Mouse (Mus musculus): ENCODE data around the gene Acvr1b. TPM values are rescaled to one million over a fixed set of nuclear protein-coding genes. Genes with fewer than 3 reads are reported as not detected.

Gene Acvr1b
- polyA plus RNA-seq, 1 experiment from 2014 or later = 10.5 TPM

DNA sequence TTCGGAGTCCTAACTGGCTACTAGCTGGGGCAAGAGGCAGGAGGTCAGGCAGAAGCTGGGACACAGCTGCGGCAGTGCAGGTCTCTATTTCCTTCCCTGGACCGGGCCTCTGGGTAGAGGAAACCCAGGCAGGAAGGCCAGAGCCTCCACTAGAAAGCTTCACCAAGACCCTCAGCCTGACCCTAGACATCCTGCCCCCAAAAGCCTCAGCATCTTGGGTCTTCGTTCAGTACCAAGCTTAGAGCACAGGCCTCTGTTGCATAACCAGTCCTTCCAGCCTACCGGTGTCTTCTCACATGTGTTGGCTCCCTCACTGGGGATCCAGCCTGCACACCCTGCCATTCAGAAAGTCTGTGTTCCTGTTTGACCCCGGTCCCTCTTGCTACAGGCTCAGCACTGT lies 41.1 kb upstream of the Acvr1b start:
- H3K4me3 ChIP-seq (ENCODE audit: low read depth, low read length) = no peak overlapping the region
- peaks cover 11% of the 10 kb centered on the region; the same call in 1 of the 2 replicates for H3K27me3 ChIP-seq (ENCODE audit: control insufficient read depth, insufficient read depth, low read length)
- DNase-seq (ENCODE audit: low spot score) (no peak), ATAC-seq (replicated peaks; ENCODE audit: insufficient number of reproducible peaks, low FRiP score, low TSS enrichment, low read depth) (no peak)
- H3K9me3 ChIP-seq (replicated peaks; ENCODE audit: control insufficient read depth, low read length) = no peaks in the 10 kb centered on the region
- H3K4me2 ChIP-seq (ENCODE audit: low read depth, low read length) = no peak overlapping the region
- H3K9ac ChIP-seq (replicated peaks; ENCODE audit: low read length) = no peak overlapping the region
- H3K36me3 ChIP-seq (replicated peaks; ENCODE audit: control insufficient read depth, insufficient read depth, low read depth, low read length) = no peaks in the 10 kb centered on the region
- H3K4me1 ChIP-seq (ENCODE audit: control insufficient read depth, insufficient read depth, low read length) = peaks cover 9% of the 10 kb centered on the region
- H3K27ac ChIP-seq (replicated peaks; ENCODE audit: low read depth, low read length) = no peak overlapping the region; the same call in 1 of the 2 replicates
- WGBS = 63% methylated on average over 6 of the region's 6 CpGs

DNA sequence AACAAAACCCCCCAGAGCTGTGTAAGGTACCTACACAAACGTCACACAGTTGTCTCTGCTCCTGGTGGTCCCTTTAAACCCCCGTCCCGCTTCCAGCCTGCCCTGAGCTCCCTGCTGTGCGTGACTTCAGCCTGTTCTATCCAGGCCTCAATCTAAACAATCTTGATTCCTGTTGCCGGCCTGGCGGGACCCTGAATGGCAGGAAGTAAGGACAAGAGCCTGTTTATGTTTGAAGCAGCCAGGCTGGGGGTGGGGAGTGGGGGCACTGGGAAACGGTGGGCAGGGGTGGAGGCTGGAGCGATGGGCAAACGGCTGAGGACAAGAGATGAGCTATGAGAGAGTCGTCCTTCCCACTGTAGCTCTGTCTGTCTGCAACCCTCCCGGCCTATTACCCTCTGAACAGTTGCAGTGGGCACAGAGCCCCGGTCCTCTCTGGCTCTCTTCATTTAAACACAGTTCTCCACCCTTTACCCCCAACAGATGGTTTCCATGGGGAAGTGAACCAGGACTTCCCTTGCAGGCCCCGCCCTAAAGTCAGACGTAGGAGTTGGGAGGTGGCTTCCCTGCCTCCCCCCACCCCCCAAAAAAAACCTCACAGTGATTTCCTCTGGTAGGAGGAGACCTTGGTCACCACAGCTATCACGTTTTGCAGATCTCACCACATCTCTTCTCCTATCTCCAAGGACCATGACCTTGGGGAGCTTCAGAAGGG lies 39.7 kb upstream of the Acvr1b start:
- WGBS = 21% methylated on average over 15 of the region's 15 CpGs
- 0 out of 2 replicates have a peak, but pooled peaks have one; percentile 8 for ATAC-seq (replicated peaks; ENCODE audit: insufficient number of reproducible peaks, low FRiP score, low TSS enrichment, low read depth)
- H3K36me3 ChIP-seq (replicated peaks; ENCODE audit: control insufficient read depth, insufficient read depth, low read depth, low read length) = no peaks in the 10 kb centered on the region
- H3K4me3 ChIP-seq (ENCODE audit: low read depth, low read length) = 0 out of 2 replicates have a peak overlapping the region, but pooled peaks have one; percentile 11
- H3K27me3 ChIP-seq (ENCODE audit: control insufficient read depth, insufficient read depth, low read length) = 0 out of 2 replicates have a peak, but pooled peaks cover 7% of the 10 kb centered on the region
- peaks cover 3% of the 10 kb centered on the region for H3K4me1 ChIP-seq (ENCODE audit: control insufficient read depth, insufficient read depth, low read length)
- H3K9ac ChIP-seq (replicated peaks; ENCODE audit: low read length) = peak overlapping the region; percentile 29; the same call in 1 of the 2 replicates
- peak; percentile 70 for DNase-seq (ENCODE audit: low spot score)
- H3K27ac ChIP-seq (replicated peaks; ENCODE audit: low read depth, low read length) = peak overlapping the region; percentile 49
- H3K4me2 ChIP-seq (ENCODE audit: low read depth, low read length) = peak overlapping the region; percentile 29
- no peaks in the 10 kb centered on the region for H3K9me3 ChIP-seq (replicated peaks; ENCODE audit: control insufficient read depth, low read length)

GRCm38 (mm10) chr15:101135405-101135804 lies 38.5 kb upstream of the Acvr1b start:
- Histone ChIP-seq H3K4me3 (ENCODE audit: low read depth, low read length) (peak overlapping the region; percentile 3; the same call in 1 of the 2 replicates), H3K9me3 (replicated peaks; ENCODE audit: control insufficient read depth, low read length) (no peaks in the 10 kb centered on the region), H3K27ac (replicated peaks; ENCODE audit: low read depth, low read length) (no peak overlapping the region), H3K27me3 (ENCODE audit: control insufficient read depth, insufficient read depth, low read length) (no peaks in the 10 kb centered on the region), H3K9ac (replicated peaks; ENCODE audit: low read length) (no peak overlapping the region), H3K4me2 (ENCODE audit: low read depth, low read length) (0 out of 2 replicates have a peak overlapping the region, but pooled peaks have one; percentile 7), H3K36me3 (replicated peaks; ENCODE audit: control insufficient read depth, insufficient read depth, low read depth, low read length) (no peaks in the 10 kb centered on the region), H3K4me1 (ENCODE audit: control insufficient read depth, insufficient read depth, low read length) (peaks cover 12% of the 10 kb centered on the region)
- DNase-seq (ENCODE audit: low spot score) (no peak), ATAC-seq (replicated peaks; ENCODE audit: insufficient number of reproducible peaks, low FRiP score, low TSS enrichment, low read depth) (no peak)
- 57% methylated on average over 8 of the region's 8 CpGs for WGBS

DNA sequence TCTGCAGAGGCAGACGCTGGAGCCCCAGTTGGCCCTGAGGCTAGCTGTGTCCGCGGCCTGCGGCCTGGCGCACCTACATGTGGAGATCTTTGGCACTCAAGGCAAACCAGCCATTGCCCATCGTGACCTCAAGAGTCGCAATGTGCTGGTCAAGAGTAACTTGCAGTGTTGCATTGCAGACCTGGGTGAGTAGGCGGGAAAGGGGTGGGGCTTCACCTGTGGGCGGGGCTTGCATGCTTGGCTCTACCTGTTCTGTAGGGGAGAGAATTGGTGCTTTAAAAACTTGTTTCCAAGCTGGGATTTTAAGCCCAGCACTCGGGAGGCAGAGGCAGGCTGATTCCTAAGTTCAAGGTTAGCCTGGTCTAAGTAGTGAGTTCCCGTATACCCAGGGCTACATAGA lies 36.4 kb upstream of the Acvr1b start:
- no peaks in the 10 kb centered on the region for H3K9me3 ChIP-seq (replicated peaks; ENCODE audit: control insufficient read depth, low read length)
- WGBS = 78% methylated on average over 11 of the region's 11 CpGs
- no peaks in the 10 kb centered on the region for H3K27me3 ChIP-seq (ENCODE audit: control insufficient read depth, insufficient read depth, low read length)
- no peaks in the 10 kb centered on the region for H3K36me3 ChIP-seq (replicated peaks; ENCODE audit: control insufficient read depth, insufficient read depth, low read depth, low read length)
- no peak overlapping the region for H3K9ac ChIP-seq (replicated peaks; ENCODE audit: low read length)
- H3K4me2 ChIP-seq (ENCODE audit: low read depth, low read length) = no peak overlapping the region
- DNase-seq (ENCODE audit: low spot score) (no peak), ATAC-seq (replicated peaks; ENCODE audit: insufficient number of reproducible peaks, low FRiP score, low TSS enrichment, low read depth) (no peak)
- H3K27ac ChIP-seq (replicated peaks; ENCODE audit: low read depth, low read length) = no peak overlapping the region
- H3K4me3 ChIP-seq (ENCODE audit: low read depth, low read length) = no peak overlapping the region
- peaks cover 17% of the 10 kb centered on the region for H3K4me1 ChIP-seq (ENCODE audit: control insufficient read depth, insufficient read depth, low read length)

GRCm38 (mm10) chr15:101138675-101139074 lies 35.2 kb upstream of the Acvr1b start:
- H3K36me3 ChIP-seq (replicated peaks; ENCODE audit: control insufficient read depth, insufficient read depth, low read depth, low read length) = no peaks in the 10 kb centered on the region
- no peak overlapping the region for H3K9ac ChIP-seq (replicated peaks; ENCODE audit: low read length)
- no peaks in the 10 kb centered on the region for H3K27me3 ChIP-seq (ENCODE audit: control insufficient read depth, insufficient read depth, low read length)
- no peak overlapping the region for H3K4me3 ChIP-seq (ENCODE audit: low read depth, low read length)
- no peaks in the 10 kb centered on the region for H3K9me3 ChIP-seq (replicated peaks; ENCODE audit: control insufficient read depth, low read length)
- no peak overlapping the region for H3K27ac ChIP-seq (replicated peaks; ENCODE audit: low read depth, low read length)
- WGBS = 83% methylated on average over 3 of the region's 3 CpGs
- no peak overlapping the region for H3K4me2 ChIP-seq (ENCODE audit: low read depth, low read length)
- ATAC-seq (replicated peaks; ENCODE audit: insufficient number of reproducible peaks, low FRiP score, low TSS enrichment, low read depth) = no peak
- H3K4me1 ChIP-seq (ENCODE audit: control insufficient read depth, insufficient read depth, low read length) = peaks cover 25% of the 10 kb centered on the region
- no peak for DNase-seq (ENCODE audit: low spot score)

- no peaks in the 10 kb centered on the region for H3K27me3 ChIP-seq (ENCODE audit: control insufficient read depth, insufficient read depth, low read length)
These were observed 34.0 kb upstream of the Acvr1b start for GRCm38 (mm10) chr15:101139885-101140284.

GRCm38 (mm10) chr15:101140587-101140986 lies 33.3 kb upstream of the Acvr1b start:
- ATAC-seq (replicated peaks; ENCODE audit: insufficient number of reproducible peaks, low FRiP score, low TSS enrichment, low read depth) (no peak), DNase-seq (ENCODE audit: low spot score) (no peak)
- H3K27me3 ChIP-seq (ENCODE audit: control insufficient read depth, insufficient read depth, low read length) = no peaks in the 10 kb centered on the region
- H3K4me3 ChIP-seq (ENCODE audit: low read depth, low read length) = no peak overlapping the region
- H3K4me2 ChIP-seq (ENCODE audit: low read depth, low read length) = no peak overlapping the region; the same call in 1 of the 2 replicates
- H3K4me1 ChIP-seq (ENCODE audit: control insufficient read depth, insufficient read depth, low read length) = peaks cover 23% of the 10 kb centered on the region
- H3K9ac ChIP-seq (replicated peaks; ENCODE audit: low read length) = peak overlapping the region; percentile 25; the same call in 1 of the 2 replicates
- peak overlapping the region; percentile 41; the same call in 1 of the 2 replicates for H3K27ac ChIP-seq (replicated peaks; ENCODE audit: low read depth, low read length)
- no peaks in the 10 kb centered on the region for H3K36me3 ChIP-seq (replicated peaks; ENCODE audit: control insufficient read depth, insufficient read depth, low read depth, low read length)
- WGBS = 46% methylated on average over 6 of the region's 6 CpGs
- no peaks in the 10 kb centered on the region for H3K9me3 ChIP-seq (replicated peaks; ENCODE audit: control insufficient read depth, low read length)

More at GRCm38 (mm10) chr15:101139885-101140284, 34.0 kb upstream of the Acvr1b start:
- WGBS = 10% methylated on average over 12 of the region's 12 CpGs
- H3K4me3 ChIP-seq (ENCODE audit: low read depth, low read length) = no peak overlapping the region
- no peak for ATAC-seq (replicated peaks; ENCODE audit: insufficient number of reproducible peaks, low FRiP score, low TSS enrichment, low read depth)
- no peaks in the 10 kb centered on the region for H3K36me3 ChIP-seq (replicated peaks; ENCODE audit: control insufficient read depth, insufficient read depth, low read depth, low read length)
- H3K27ac ChIP-seq (replicated peaks; ENCODE audit: low read depth, low read length) = peak overlapping the region; percentile 41; the same call in 1 of the 2 replicates
- H3K4me2 ChIP-seq (ENCODE audit: low read depth, low read length) = no peak overlapping the region
- H3K9ac ChIP-seq (replicated peaks; ENCODE audit: low read length) = no peak overlapping the region; the same call in 1 of the 2 replicates
- H3K9me3 ChIP-seq (replicated peaks; ENCODE audit: control insufficient read depth, low read length) = no peaks in the 10 kb centered on the region
- H3K4me1 ChIP-seq (ENCODE audit: control insufficient read depth, insufficient read depth, low read length) = peaks cover 23% of the 10 kb centered on the region
- DNase-seq (ENCODE audit: low spot score) = peak; percentile 46

GRCm38 (mm10) chr15:101141061-101141541 lies 32.8 kb upstream of the Acvr1b start:
- 4% methylated on average over 11 of the region's 14 CpGs for WGBS
- Histone ChIP-seq H3K9ac (replicated peaks; ENCODE audit: low read length) (no peak overlapping the region), H3K27ac (replicated peaks; ENCODE audit: low read depth, low read length) (no peak overlapping the region), H3K27me3 (ENCODE audit: control insufficient read depth, insufficient read depth, low read length) (no peaks in the 10 kb centered on the region), H3K4me2 (ENCODE audit: low read depth, low read length) (no peak overlapping the region; the same call in 1 of the 2 replicates), H3K4me1 (ENCODE audit: control insufficient read depth, insufficient read depth, low read length) (peaks cover 23% of the 10 kb centered on the region), H3K4me3 (ENCODE audit: low read depth, low read length) (no peak overlapping the region), H3K36me3 (replicated peaks; ENCODE audit: control insufficient read depth, insufficient read depth, low read depth, low read length) (no peaks in the 10 kb centered on the region), H3K9me3 (replicated peaks; ENCODE audit: control insufficient read depth, low read length) (no peaks in the 10 kb centered on the region)
- DNase-seq (ENCODE audit: low spot score) (peak; percentile 61), ATAC-seq (replicated peaks; ENCODE audit: insufficient number of reproducible peaks, low FRiP score, low TSS enrichment, low read depth) (peak; percentile 49)
